Mouse (Mus musculus) forebrain, embryonic 10.5 days (tissue): ENCODE measurements around the gene Syce2. TPM values are rescaled to one million over a fixed set of nuclear protein-coding genes. Genes with fewer than 3 reads are reported as not detected.

ENCODE experiments used
- DNase-seq: peaks from one replicate; pipeline ENCODE4 v3.0.0-alpha.2; 2017; ENCODE audit warnings: low spot score; ENCODE audit errors: extremely low spot score
- H3K27ac ChIP-seq: fragments of 300-500 bp; sonication (generic); 2 replicates; pipeline ENCODE4 v1.5.1; 2016; ENCODE audit warnings: mild to moderate bottlenecking
- H3K27me3 ChIP-seq: fragments of 300-500 bp; sonication (generic); 2 replicates; pipeline ENCODE4 v1.6.1; 2016; ENCODE audit warnings: mild to moderate bottlenecking; ENCODE audit not compliant: poor library complexity, severe bottlenecking
- H3K36me3 ChIP-seq: fragments of 300-500 bp; sonication (generic); replicated peaks from 2 replicates; pipeline ENCODE4 v1.6.1; 2016; ENCODE audit warnings: mild to moderate bottlenecking, moderate library complexity
- H3K4me1 ChIP-seq: fragments of 300-500 bp; sonication (generic); 2 replicates; pipeline ENCODE4 v1.6.1; 2016
- H3K4me3 ChIP-seq: fragments of 300-500 bp; sonication (generic); 2 replicates; pipeline ENCODE4 v1.5.1; 2016; ENCODE audit warnings: mild to moderate bottlenecking, moderate library complexity
- H3K9me3 ChIP-seq: fragments of 300-500 bp; sonication (generic); 2 replicates; pipeline ENCODE4 v1.6.1; 2016; ENCODE audit warnings: mild to moderate bottlenecking, moderate library complexity
- WGBS: fragments of 180-500 bp; shearing (Covaris S2); methylation state at CpG from one replicate; pipeline ENCODE4 v1.1.7; 2016; 5-methylcytosine and 5-hydroxymethylcytosine counted together
- polyA plus RNA-seq: library from polyadenylated mRNA; unstranded; fragments of >200 nt; fragmentation: Nextera tagmentation; extraction: Ambion mirVana; gene quantifications from 2 replicates; pipeline ENCODE4 v1.2.1, GENCODE M21; 2016

Gene Syce2
- polyA plus RNA-seq, 1 experiment from 2014 or later = 92.7 TPM

GRCm38 (mm10) chr8:84837149-84837911 lies 34.6 kb upstream of the Syce2 start:
- 59% methylated on average over 8 of the region's 8 CpGs for WGBS
- H3K36me3 ChIP-seq = peaks cover 73% of the 10 kb centered on the region
- H3K27me3 ChIP-seq = no peaks in the 10 kb centered on the region
- no peaks in the 10 kb centered on the region for H3K9me3 ChIP-seq
- H3K4me3 ChIP-seq = 0 out of 2 replicates have a peak overlapping the region, but pooled peaks have one; percentile 5
- peaks cover 64% of the 10 kb centered on the region for H3K4me1 ChIP-seq
- DNase-seq = no peak
- no peak overlapping the region for H3K27ac ChIP-seq

DNA sequence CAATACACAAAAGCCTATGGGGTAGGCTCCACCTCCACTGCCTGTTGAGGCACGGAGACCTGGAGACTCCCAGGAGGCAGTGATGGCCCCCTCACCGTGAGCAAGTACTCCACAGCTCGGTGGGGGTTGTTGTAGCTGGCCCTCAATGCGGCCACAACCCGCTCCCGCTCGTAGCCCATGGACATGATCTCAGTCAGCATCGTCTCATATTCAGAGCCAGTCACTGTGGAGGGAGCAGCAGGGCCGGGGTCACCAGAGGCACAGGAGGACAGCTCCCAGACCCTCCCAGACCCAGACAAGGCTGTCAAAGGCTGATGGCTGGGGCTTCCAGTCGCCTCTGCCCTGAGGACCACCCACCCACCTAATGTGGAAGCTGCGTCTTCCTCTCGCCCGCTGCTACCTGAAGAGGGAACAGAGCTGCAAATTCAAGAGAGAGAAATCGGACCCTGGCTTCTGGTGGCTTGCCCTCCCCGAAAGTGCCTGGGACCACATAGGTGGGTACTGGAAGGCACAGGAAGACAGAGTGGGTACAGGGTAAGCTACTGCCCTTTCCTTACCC lies 33.9 kb upstream of the Syce2 start:
- Histone ChIP-seq H3K36me3 (peaks cover 80% of the 10 kb centered on the region), H3K9me3 (no peaks in the 10 kb centered on the region), H3K4me1 (peaks cover 62% of the 10 kb centered on the region), H3K27ac (0 out of 2 replicates have a peak overlapping the region, but pooled peaks have one; percentile 20), H3K27me3 (no peaks in the 10 kb centered on the region), H3K4me3 (peak overlapping the region; percentile 5; the same call in 1 of the 2 replicates)
- no peak for DNase-seq
- 90% methylated on average over 15 of the region's 15 CpGs for WGBS

DNA sequence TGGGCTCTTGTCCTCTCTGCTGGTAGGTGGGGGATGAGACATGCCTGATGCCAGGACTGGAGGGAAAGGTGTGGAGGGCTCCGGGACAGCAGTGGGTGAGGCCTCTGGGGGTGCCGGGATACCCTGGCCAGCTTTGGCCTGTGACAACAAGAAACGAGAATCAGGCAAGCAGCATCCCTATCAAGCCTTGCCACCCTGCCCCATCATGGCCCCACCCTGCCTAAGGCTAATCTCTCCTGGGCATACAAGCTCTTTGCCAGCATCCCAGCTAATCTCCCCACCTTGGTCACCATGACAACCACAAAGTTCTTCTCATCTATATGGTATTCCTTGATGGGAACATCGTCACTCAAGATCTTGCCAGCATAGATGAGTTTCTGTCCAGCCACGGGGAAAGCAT lies 33.4 kb upstream of the Syce2 start:
- H3K36me3 ChIP-seq = peaks cover 81% of the 10 kb centered on the region
- DNase-seq = no peak
- no peaks in the 10 kb centered on the region for H3K9me3 ChIP-seq
- WGBS = 94% methylated on average over 5 of the region's 5 CpGs
- H3K27ac ChIP-seq = 0 out of 2 replicates have a peak overlapping the region, but pooled peaks have one; percentile 20
- H3K4me3 ChIP-seq = peak overlapping the region; percentile 5; the same call in 1 of the 2 replicates
- H3K27me3 ChIP-seq = no peaks in the 10 kb centered on the region
- H3K4me1 ChIP-seq = peaks cover 61% of the 10 kb centered on the region

DNA sequence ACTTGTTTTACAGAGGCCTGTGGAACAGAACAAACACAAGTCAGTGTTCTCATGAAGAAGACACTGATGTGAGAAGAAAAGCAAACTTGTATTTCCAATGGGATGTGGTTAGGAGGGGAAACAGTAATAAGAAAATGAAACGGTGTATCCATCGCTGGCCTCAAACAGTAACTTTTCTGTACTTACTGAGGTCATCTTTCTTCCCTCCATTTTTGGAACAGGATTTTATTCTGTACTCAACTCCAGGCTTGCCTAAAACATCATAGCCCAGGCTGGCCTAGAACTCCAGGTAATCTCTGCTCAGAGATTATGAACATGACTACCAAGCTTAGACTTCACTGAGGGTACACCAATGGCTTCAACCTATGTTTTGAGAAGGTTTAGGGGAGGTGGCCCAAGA lies 32.5 kb upstream of the Syce2 start:
- no peak for DNase-seq
- peaks cover 81% of the 10 kb centered on the region for H3K36me3 ChIP-seq
- no peaks in the 10 kb centered on the region for H3K9me3 ChIP-seq
- H3K27ac ChIP-seq = no peak overlapping the region; the same call in 1 of the 2 replicates
- peaks cover 60% of the 10 kb centered on the region for H3K4me1 ChIP-seq
- 94% methylated on average over 2 of the region's 2 CpGs for WGBS
- H3K27me3 ChIP-seq = no peaks in the 10 kb centered on the region
- H3K4me3 ChIP-seq = peak overlapping the region; percentile 71

DNA sequence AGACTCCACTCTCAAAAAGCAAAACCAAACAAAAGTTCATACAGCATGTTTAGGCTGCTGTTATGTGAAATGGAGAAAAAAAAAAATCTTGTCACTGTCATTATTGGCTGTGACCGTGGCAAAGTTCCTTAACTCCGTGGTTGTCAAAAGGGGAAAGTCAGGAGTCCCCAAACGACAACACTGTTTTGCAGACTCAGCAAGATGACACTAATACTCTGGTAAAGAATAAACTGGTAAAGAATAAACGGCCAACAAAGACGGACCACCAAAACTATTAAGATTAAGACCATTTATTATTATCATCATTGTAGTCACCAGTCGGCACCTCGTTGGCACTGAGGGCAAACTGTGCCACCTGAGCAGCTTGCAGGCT lies 32.0 kb upstream of the Syce2 start:
- H3K27me3 ChIP-seq = no peaks in the 10 kb centered on the region
- peaks cover 60% of the 10 kb centered on the region for H3K4me1 ChIP-seq
- 6% methylated on average over 7 of the region's 7 CpGs for WGBS
- no peaks in the 10 kb centered on the region for H3K9me3 ChIP-seq
- peaks cover 81% of the 10 kb centered on the region for H3K36me3 ChIP-seq
- peak overlapping the region; percentile 97 for H3K27ac ChIP-seq
- H3K4me3 ChIP-seq = peak overlapping the region; percentile 71
- no peak for DNase-seq

DNA sequence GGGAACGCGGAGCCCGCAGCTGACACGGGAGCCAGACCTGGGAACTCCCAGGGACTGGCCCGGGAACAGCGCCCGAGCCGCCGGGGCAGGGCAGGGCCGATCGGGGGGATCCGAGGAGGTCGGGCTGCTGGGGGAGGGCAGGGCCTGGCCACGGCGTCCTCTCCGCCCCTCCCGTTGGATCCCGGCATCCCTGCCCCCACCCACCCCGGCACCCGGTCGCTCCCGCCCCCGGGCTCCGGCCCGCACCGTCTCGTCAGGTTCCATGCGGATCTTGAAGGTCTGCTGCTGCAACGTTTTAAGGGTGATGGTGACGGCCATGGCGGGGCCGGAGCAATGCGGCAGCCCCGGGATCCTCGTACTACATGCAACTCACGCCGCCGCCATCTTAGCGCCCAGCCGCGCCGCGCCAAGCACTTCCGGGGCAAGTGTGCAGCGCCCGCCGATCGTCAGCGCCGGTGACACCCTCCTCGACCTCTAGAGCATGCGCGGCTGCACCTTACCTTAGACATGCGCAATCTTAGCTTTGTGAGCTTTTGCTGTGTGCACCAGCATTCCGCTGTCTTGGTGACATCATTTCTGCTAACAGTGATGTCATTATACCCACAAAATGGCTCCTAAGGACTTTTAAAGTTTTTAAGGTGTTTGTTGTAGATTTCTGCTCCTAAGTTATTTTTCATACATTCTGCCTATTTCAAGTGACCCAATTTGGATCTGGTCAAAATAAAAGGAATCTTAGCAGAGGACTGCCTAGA lies 31.5 kb upstream of the Syce2 start, which contains the start of gene Rad23a:
Rad23a (minus strand) TSS at position 418 of the 752 bp plus-strand sequence.
- H3K36me3 ChIP-seq = peaks cover 82% of the 10 kb centered on the region
- no peaks in the 10 kb centered on the region for H3K9me3 ChIP-seq
- peaks cover 63% of the 10 kb centered on the region for H3K4me1 ChIP-seq
- H3K27me3 ChIP-seq = no peaks in the 10 kb centered on the region
- H3K4me3 ChIP-seq = peak within 1 kb of the TSS; percentile 71
- under 1% methylated on average over 55 of the region's 55 CpGs for WGBS
- peak; percentile 93 for DNase-seq
- peak within 1 kb of the TSS; percentile 97 for H3K27ac ChIP-seq

- WGBS = 87% methylated on average over 1 of the region's 1 CpGs
- Histone ChIP-seq H3K27ac (no peak overlapping the region), H3K36me3 (peaks cover 78% of the 10 kb centered on the region), H3K9me3 (no peaks in the 10 kb centered on the region), H3K27me3 (no peaks in the 10 kb centered on the region), H3K4me1 (peaks cover 64% of the 10 kb centered on the region), H3K4me3 (no peak overlapping the region; the same call in 1 of the 2 replicates)
- DNase-seq = no peak
These were observed 30.4 kb upstream of the Syce2 start for GRCm38 (mm10) chr8:84841514-84841913.

- no peak for DNase-seq
- no peaks in the 10 kb centered on the region for H3K9me3 ChIP-seq
- H3K27me3 ChIP-seq = no peaks in the 10 kb centered on the region
- peaks cover 51% of the 10 kb centered on the region for H3K36me3 ChIP-seq
- peaks cover 48% of the 10 kb centered on the region for H3K4me1 ChIP-seq
- H3K27ac ChIP-seq = no peak overlapping the region
- WGBS = 91% methylated on average over 9 of the region's 9 CpGs
- H3K4me3 ChIP-seq = peak overlapping the region; percentile 97
These were observed 27.4 kb upstream of the Syce2 start for GRCm38 (mm10) chr8:84844397-84845070.

- Histone ChIP-seq H3K27ac (peak overlapping the region; percentile 97), H3K4me1 (peaks cover 41% of the 10 kb centered on the region), H3K9me3 (no peaks in the 10 kb centered on the region), H3K36me3 (peaks cover 51% of the 10 kb centered on the region), H3K4me3 (peak overlapping the region; percentile 97), H3K27me3 (no peaks in the 10 kb centered on the region)
- peak; percentile 56 for DNase-seq
- 25% methylated on average over 12 of the region's 12 CpGs for WGBS
These were observed 26.4 kb upstream of the Syce2 start for GRCm38 (mm10) chr8:84845355-84846093.

DNA sequence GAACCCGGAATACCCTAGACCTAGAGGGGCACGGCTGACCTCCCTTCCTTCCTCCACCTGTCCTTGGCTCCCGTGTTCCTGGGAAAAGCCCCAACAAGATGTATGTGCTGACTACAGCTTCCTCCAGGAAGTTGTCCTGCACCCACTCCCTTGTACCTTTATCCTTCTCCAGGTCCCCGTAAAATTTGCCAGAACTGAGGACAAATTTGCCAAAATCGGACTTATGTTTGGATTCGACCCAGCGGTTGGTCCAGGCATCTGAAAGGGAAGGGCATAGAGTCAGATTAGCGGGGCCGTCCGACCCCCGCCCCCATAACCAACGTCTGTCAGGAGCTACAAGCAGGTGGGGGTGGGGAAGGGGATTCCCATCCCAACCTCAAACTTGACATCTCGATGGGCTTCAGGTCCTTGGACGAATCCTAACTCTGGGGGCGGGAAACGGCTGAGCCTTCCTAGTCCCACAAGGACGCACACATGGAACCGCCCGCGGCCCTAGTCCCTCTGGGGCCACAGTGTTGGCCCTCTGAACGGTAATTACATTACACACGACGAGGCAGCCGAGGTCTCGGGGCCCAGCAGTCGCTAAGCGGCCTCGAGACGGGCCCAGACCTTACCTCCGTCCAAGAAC lies 25.7 kb upstream of the Syce2 start:
- Histone ChIP-seq H3K36me3 (peaks cover 49% of the 10 kb centered on the region), H3K27ac (peak overlapping the region; percentile 97), H3K4me3 (peak overlapping the region; percentile 97), H3K4me1 (peaks cover 41% of the 10 kb centered on the region), H3K9me3 (no peaks in the 10 kb centered on the region), H3K27me3 (no peaks in the 10 kb centered on the region)
- DNase-seq = no peak
- 2% methylated on average over 30 of the region's 30 CpGs for WGBS

- Histone ChIP-seq H3K27ac (peak within 1 kb of the TSS; percentile 97), H3K4me3 (peak within 1 kb of the TSS; percentile 97), H3K4me1 (peaks cover 41% of the 10 kb centered on the region), H3K36me3 (peaks cover 42% of the 10 kb centered on the region), H3K9me3 (no peaks in the 10 kb centered on the region), H3K27me3 (no peaks in the 10 kb centered on the region)
- under 1% methylated on average over 55 of the region's 55 CpGs for WGBS
- DNase-seq = peak; percentile 99
These were observed 25.0 kb upstream of the Syce2 start, which contains the start of gene Calr for GRCm38 (mm10) chr8:84846722-84847572. Gene Calr, minus strand, starts transcription at chr8:84846934.
